Mouse (Mus musculus) neural tube, embryonic 11.5 days (tissue): ENCODE measurements around the gene Sfxn3. TPM values are rescaled to one million over a fixed set of nuclear protein-coding genes. Genes with fewer than 3 reads are reported as not detected.

Source experiments
- ATAC-seq: fragments of 200-750 bp; cut with Nextera tagmentation; 2 replicates; pipeline ENCODE4 v1.8.0; 2017; ENCODE audit warnings: moderate number of reproducible peaks, mild to moderate bottlenecking, moderate TSS enrichment, moderate library complexity; ENCODE audit not compliant: insufficient read depth, low FRiP score, low TSS enrichment
- DNase-seq: peaks from one replicate; pipeline ENCODE4 v3.0.0-alpha.2; 2015; ENCODE audit warnings: low spot score
- H3K27ac ChIP-seq: fragments of 300-500 bp; sonication (generic); 2 replicates; pipeline ENCODE4 v1.5.1; 2014; ENCODE audit warnings: low read depth, mild to moderate bottlenecking, low read length
- H3K27me3 ChIP-seq: fragments of 300-500 bp; sonication (generic); 2 replicates; pipeline ENCODE4 v1.6.1; 2014; ENCODE audit warnings: mild to moderate bottlenecking, low read length, mixed read lengths; ENCODE audit not compliant: control insufficient read depth, insufficient read depth
- H3K36me3 ChIP-seq: fragments of 300-500 bp; sonication (generic); 2 replicates; pipeline ENCODE4 v1.6.1; 2014; ENCODE audit warnings: mild to moderate bottlenecking, low read length, moderate library complexity, mixed read lengths; ENCODE audit not compliant: control insufficient read depth, insufficient read depth
- H3K4me1 ChIP-seq: fragments of 300-500 bp; sonication (generic); 2 replicates; pipeline ENCODE4 v1.6.1; 2014; ENCODE audit warnings: low read length, mixed read lengths; ENCODE audit not compliant: control insufficient read depth, insufficient read depth
- H3K4me2 ChIP-seq: fragments of 300-500 bp; sonication (generic); 2 replicates; pipeline ENCODE4 v1.6.1; 2014; ENCODE audit warnings: low read depth, mild to moderate bottlenecking, moderate library complexity
- H3K4me3 ChIP-seq: fragments of 300-500 bp; sonication (generic); 2 replicates; pipeline ENCODE4 v1.5.1; 2014; ENCODE audit warnings: low read depth, low read length
- H3K9ac ChIP-seq: fragments of 300-500 bp; sonication (generic); 2 replicates; pipeline ENCODE4 v1.6.1; 2014; ENCODE audit warnings: mild to moderate bottlenecking, low read length
- H3K9me3 ChIP-seq: fragments of 300-500 bp; sonication (generic); 2 replicates; pipeline ENCODE4 v1.6.1; 2016; ENCODE audit warnings: low read length; ENCODE audit not compliant: control insufficient read depth
- WGBS: fragments of 180-500 bp; shearing (Covaris S2); extraction: QIAGEN DNeasy Blood & Tissue Kit; methylation state at CpG from one replicate; pipeline ENCODE4 v1.1.7; 2014; 5-methylcytosine and 5-hydroxymethylcytosine counted together
- polyA plus RNA-seq: library from polyadenylated mRNA; unstranded; fragments of >200 nt; fragmentation: Nextera tagmentation; extraction: Ambion mirVana; gene quantifications from 2 replicates; pipeline ENCODE4 v1.2.1, GENCODE M21; 2014

The Sfxn3 gene
- polyA plus RNA-seq, 1 experiment from 2014 or later = 23.3 TPM

- ATAC-seq (no peak), DNase-seq (no peak)
- Histone ChIP-seq H3K9ac (no peak overlapping the region), H3K27ac (no peak overlapping the region), H3K4me1 (peaks cover 9% of the 10 kb centered on the region), H3K4me2 (no peak overlapping the region), H3K9me3 (no peaks in the 10 kb centered on the region), H3K27me3 (no peaks in the 10 kb centered on the region), H3K36me3 (peaks cover 35% of the 10 kb centered on the region), H3K4me3 (no peak overlapping the region)
- WGBS = 95% methylated on average over 37 of the region's 37 CpGs
These were observed 21.2 kb upstream of the Sfxn3 start for GRCm38 (mm10) chr19:45025937-45026568.

- no peak overlapping the region for H3K4me2 ChIP-seq
- H3K27me3 ChIP-seq = no peaks in the 10 kb centered on the region
- no peak for DNase-seq
- no peak for ATAC-seq
- no peak overlapping the region for H3K27ac ChIP-seq
- 73% methylated on average over 6 of the region's 6 CpGs for WGBS
- H3K4me3 ChIP-seq = no peak overlapping the region
- peaks cover 5% of the 10 kb centered on the region for H3K4me1 ChIP-seq
- no peaks in the 10 kb centered on the region for H3K9me3 ChIP-seq
- H3K36me3 ChIP-seq = peaks cover 31% of the 10 kb centered on the region
- no peak overlapping the region for H3K9ac ChIP-seq
These were observed 20.2 kb upstream of the Sfxn3 start for GRCm38 (mm10) chr19:45026958-45027670.

GRCm38 (mm10) chr19:45027848-45028247 is 19.5 kb upstream of the Sfxn3 start:
- Histone ChIP-seq H3K4me1 (peaks cover 5% of the 10 kb centered on the region), H3K27ac (no peak overlapping the region)
- WGBS = 82% methylated on average over 6 of the region's 6 CpGs

GRCm38 (mm10) chr19:45028746-45029145 is 18.6 kb upstream of the Sfxn3 start:
- Histone ChIP-seq H3K4me2 (0 out of 2 replicates have a peak overlapping the region, but pooled peaks have one; percentile 16), H3K36me3 (peaks cover 24% of the 10 kb centered on the region), H3K4me1 (peaks cover 5% of the 10 kb centered on the region), H3K9ac (no peak overlapping the region), H3K4me3 (no peak overlapping the region), H3K27ac (no peak overlapping the region), H3K9me3 (no peaks in the 10 kb centered on the region), H3K27me3 (no peaks in the 10 kb centered on the region)
- DNase-seq = no peak
- ATAC-seq = no peak
- 67% methylated on average over 19 of the region's 19 CpGs for WGBS

More at GRCm38 (mm10) chr19:45027848-45028247, 19.5 kb upstream of the Sfxn3 start:
- Histone ChIP-seq H3K4me3 (no peak overlapping the region), H3K36me3 (peaks cover 28% of the 10 kb centered on the region), H3K9ac (peak overlapping the region; percentile 6; the same call in 1 of the 2 replicates), H3K4me2 (no peak overlapping the region), H3K9me3 (no peaks in the 10 kb centered on the region), H3K27me3 (no peaks in the 10 kb centered on the region)
- DNase-seq = peak; percentile 36
- no peak for ATAC-seq

- Histone ChIP-seq H3K9me3 (no peaks in the 10 kb centered on the region), H3K27ac (no peak overlapping the region), H3K4me1 (peaks cover 5% of the 10 kb centered on the region), H3K9ac (no peak overlapping the region), H3K36me3 (peaks cover 19% of the 10 kb centered on the region), H3K27me3 (no peaks in the 10 kb centered on the region), H3K4me2 (no peak overlapping the region), H3K4me3 (no peak overlapping the region)
- DNase-seq (no peak), ATAC-seq (no peak)
- 57% methylated on average over 9 of the region's 9 CpGs for WGBS
These were observed 17.7 kb upstream of the Sfxn3 start for GRCm38 (mm10) chr19:45029571-45029970.

- no peak overlapping the region for H3K9ac ChIP-seq
- no peaks in the 10 kb centered on the region for H3K9me3 ChIP-seq
- 32% methylated on average over 8 of the region's 8 CpGs for WGBS
- ATAC-seq (no peak), DNase-seq (peak; percentile 64)
- H3K36me3 ChIP-seq = peaks cover 15% of the 10 kb centered on the region
- H3K27ac ChIP-seq = no peak overlapping the region
- no peaks in the 10 kb centered on the region for H3K27me3 ChIP-seq
- no peak overlapping the region for H3K4me3 ChIP-seq
- H3K4me1 ChIP-seq = peaks cover 5% of the 10 kb centered on the region
- no peak overlapping the region for H3K4me2 ChIP-seq
These were observed 17.2 kb upstream of the Sfxn3 start for GRCm38 (mm10) chr19:45030111-45030510.

GRCm38 (mm10) chr19:45030746-45031693 is 16.3 kb upstream of the Sfxn3 start:
- DNase-seq = peak; percentile 79
- no peak overlapping the region for H3K4me3 ChIP-seq
- no peaks in the 10 kb centered on the region for H3K9me3 ChIP-seq
- ATAC-seq = 0 out of 2 replicates have a peak, but pooled peaks have one; percentile 31
- H3K4me1 ChIP-seq = peaks cover 5% of the 10 kb centered on the region
- H3K36me3 ChIP-seq = peaks cover 8% of the 10 kb centered on the region
- no peak overlapping the region for H3K27ac ChIP-seq
- H3K9ac ChIP-seq = no peak overlapping the region
- 42% methylated on average over 20 of the region's 20 CpGs for WGBS
- H3K27me3 ChIP-seq = no peaks in the 10 kb centered on the region
- H3K4me2 ChIP-seq = peak overlapping the region; percentile 24; the same call in 1 of the 2 replicates

- no peak for ATAC-seq
- Histone ChIP-seq H3K4me1 (peaks cover 5% of the 10 kb centered on the region), H3K4me2 (no peak overlapping the region), H3K36me3 (peaks cover 3% of the 10 kb centered on the region), H3K9me3 (no peaks in the 10 kb centered on the region), H3K27me3 (no peaks in the 10 kb centered on the region), H3K9ac (no peak overlapping the region), H3K4me3 (no peak overlapping the region; the same call in 1 of the 2 replicates), H3K27ac (no peak overlapping the region)
- 25% methylated on average over 4 of the region's 4 CpGs for WGBS
- peak; percentile 81 for DNase-seq
These were observed 15.5 kb upstream of the Sfxn3 start for GRCm38 (mm10) chr19:45031780-45032179.
